Mouse (Mus musculus) activated CD4-positive, CD25-positive, alpha-beta regulatory T cell, adult 4 months (primary cell): ENCODE results near the gene Polr2i. TPM values are rescaled to one million over a fixed set of nuclear protein-coding genes. Genes with fewer than 3 reads are reported as not detected.

Experiments used
- ATAC-seq: one replicate; pipeline ENCODE4 v1.8.0; 2017
- polyA plus RNA-seq, 2 experiments: library from polyadenylated mRNA; unstranded; fragments of 100-300 nt; shearing (Covaris generic); gene quantifications; one replicate each; pipeline ENCODE4 v1.2.1; 2017

Gene Polr2i
- polyA plus RNA-seq, 2 experiments from 2014 or later: 43.3 to 55.7 TPM

DNA sequence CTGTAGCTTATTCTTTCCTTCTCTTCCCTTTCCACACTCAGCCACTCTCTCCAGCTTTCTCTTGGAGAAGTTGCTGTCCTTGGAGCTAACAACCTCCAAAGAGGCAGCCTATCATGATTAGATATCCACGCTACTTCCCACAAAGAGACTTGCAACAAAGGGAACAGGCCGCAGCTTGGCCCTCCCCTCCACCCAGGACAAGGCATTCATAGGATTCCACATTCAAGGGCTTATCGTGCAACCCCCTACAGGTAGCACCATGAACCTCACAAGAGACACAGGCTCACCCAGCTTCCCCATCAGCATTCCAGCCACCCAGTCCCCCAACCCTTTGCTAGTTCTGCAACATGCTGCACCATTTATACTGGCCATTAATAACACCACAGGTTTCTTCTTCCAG is 35.0 kb downstream of the Polr2i start:
- no peak for ATAC-seq

DNA sequence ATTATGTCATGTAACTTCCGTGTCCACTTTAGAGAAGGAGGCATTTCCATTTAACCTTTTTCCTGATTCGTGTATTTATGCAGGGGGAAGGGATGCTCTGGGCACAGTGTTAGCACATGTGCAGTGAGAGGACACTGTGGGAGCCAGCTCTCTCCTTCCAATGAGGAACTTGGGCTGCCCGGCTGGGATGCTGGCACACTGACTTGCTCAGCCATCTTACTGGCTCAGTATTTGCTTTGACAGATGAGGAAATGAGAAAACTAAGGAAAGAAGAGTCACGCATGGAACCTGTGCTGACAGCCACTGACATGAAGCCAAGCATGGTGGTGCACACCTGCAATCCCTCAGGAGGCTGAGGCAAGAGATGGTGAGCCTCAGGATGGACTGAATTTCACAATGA is 37.9 kb downstream of the Polr2i start:
- no peak for ATAC-seq

DNA sequence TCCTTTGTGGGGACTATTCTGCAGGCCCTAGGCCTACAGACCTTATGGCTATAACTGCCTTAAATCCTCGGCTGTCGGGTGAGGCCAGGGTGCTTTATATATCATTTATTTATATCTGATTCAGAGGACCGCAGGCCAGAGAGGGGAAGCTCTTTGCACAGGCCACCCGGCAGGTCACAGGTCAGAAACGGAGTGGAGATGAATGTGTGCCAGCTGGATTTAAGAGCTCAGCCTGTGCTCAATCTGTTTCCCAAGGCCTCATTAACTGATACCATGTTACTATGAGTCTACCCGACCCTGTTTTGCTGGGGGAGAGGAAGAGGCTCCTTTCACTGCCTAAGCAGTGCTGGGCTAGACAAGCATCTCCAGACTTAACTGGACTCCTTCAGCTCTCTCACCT is 42.6 kb downstream of the Polr2i start:
- no peak for ATAC-seq

DNA sequence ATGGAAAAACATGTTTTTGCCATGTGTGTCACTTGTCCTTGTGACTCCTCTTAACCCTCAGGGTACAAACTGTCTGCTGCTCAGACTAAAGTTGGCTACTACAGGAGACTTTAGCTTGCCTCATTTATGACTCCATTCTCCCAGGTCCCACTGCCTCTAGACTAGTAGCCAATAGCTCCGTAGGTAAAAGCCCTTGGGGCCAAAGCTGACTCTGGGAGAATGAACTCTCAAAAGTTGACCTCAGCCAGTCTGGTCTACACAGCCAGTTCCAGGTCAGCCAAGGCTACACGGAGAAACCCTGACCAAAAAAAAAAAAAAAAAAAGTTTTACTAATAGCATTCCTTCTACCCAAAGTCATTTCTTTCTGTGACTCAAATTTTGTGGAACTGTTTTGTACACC is 47.2 kb downstream of the Polr2i start:
- no peak for ATAC-seq

DNA sequence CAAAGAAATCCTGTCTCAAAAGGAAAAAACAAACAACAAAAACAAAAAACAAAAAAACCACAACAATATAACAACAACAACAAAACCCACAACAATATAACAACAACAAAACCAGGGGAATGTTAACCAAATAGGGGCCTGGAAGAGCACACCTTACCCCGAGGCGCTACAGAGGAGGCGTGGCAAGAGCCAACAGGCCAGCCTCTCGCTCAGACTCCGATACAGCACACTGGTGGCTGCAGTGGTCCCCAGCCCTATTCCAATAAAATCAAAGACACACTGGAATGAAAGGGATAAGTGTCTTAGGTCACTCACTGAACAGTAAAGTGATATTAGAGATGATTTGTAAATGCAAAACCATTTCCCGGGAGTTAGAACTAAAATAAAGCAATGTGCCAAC is 47.8 kb downstream of the Polr2i start:
- no peak for ATAC-seq

DNA sequence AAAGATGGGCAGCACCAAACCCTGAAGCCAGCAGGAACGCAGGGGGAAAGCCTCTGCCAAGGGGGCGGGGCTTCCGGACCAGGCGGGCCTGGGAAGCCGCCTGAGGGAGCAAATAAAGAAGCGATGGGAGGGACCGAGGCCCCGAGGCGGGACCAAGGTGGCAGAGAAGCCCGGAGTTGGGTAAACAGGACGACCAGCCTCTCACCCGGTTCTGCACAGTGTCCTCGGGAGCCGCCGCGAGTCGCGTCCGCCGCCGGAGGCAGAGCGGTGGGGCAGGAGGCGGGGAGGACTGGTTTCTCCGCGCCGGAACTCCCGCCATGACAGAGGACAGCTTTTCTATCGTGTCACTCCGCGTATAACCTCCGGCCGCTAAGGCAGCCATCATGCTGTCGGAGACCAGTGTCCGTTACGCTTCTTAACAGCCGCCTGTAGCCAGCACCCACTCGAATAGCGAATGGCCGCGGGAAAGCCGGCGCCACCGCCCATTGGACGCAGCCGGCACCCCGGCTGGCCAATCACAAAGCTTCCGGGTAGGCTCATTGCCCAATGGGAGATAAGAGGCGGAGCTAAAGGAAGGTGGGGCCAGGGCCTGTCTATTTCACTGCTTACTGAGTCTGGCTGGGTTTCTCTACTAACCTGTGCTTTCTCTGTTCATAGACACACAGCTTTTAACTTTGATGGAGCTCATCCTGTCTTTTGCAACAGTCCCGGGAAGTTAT is 48.4 kb downstream of the Polr2i start, which contains the start of the genes Thap8 and Wdr62:
Thap8 (plus strand) TSS at position 144 of the 719 bp plus-strand sequence.
Wdr62 (minus strand) TSS at position 469 of the 719 bp plus-strand sequence.
- ATAC-seq: peak; percentile 98

DNA sequence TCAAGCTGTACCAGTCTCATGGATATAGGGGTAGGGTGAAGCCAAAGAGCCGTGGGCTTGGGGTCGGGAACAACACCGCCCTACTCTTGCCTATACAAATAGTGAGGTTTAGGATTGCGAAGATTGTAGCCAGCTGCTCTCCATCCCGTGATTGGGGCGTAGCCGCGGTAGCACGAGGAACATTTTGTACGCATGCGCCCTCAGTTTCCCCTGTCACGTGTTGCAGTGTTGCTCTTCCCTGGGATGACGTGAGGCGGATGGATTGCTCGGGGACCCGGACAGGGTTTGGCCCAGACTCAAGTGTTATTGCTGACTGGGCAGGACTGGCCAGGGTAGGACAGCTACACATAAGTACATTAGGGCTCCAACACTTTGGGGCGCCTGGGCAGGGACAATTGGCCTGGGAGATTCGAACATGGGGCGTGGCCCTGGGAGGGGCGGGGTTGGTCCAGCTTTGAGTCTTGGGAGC is 49.0 kb downstream of the Polr2i start:
- ATAC-seq: peak; percentile 64

DNA sequence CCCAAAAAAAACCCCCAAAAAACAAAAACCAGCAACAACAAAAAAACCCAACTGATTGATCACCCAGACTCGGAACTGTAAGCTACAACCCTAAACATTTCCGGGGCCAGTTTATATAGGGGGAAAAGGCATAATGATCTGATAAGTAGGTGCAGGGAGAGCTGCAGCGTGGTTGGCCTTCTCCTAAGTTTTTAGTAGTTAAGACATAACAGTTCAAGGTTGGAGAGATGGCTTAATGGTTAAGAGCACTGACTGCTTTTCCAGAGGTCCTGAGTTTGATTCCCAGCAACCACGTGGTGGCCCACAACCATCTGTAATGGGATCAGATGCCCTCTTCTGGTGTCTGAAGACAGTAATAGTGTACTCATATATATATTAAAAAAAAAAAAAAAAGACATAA is 49.8 kb downstream of the Polr2i start:
- ATAC-seq: no peak

DNA sequence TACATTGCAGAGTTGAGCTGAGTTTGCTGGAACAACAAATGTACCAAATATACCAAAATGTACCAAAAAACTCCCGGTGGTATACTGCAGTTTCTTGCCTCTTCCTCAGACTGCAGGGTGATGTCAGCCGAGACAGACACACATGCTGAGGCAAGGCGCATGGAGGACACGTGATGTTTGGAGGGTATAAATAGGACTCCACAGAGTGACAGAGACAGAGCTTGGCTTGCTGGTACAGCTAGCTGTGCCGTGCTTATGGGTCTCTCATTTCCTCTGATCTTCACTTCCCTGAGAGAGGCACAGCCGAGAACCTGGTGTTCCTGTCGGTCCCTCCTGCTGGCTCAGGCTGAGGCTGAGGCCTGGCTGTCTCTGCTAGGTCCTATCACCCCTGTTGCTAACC is 51.0 kb downstream of the Polr2i start:
- no peak for ATAC-seq

Other genes starting within 250 kb of the Polr2i start
- 1 to 10 TPM; 1.0 to 1.5 TPM for gene Zfp568, start 248.0 kb upstream of the Polr2i start, polyA plus RNA-seq
- gene Zfp14, start 180.6 kb upstream of the Polr2i start, polyA plus RNA-seq: 1 to 10 TPM; 4.3 to 5.2 TPM
- 1 to 10 TPM; 4.9 to 5.5 TPM for gene Zfp82, start 159.0 kb upstream of the Polr2i start, polyA plus RNA-seq
- 1 to 10 TPM; 1.9 to 3.2 TPM for gene Gm26920, start 141.5 kb upstream of the Polr2i start, polyA plus RNA-seq
- gene Zfp566, start 141.4 kb upstream of the Polr2i start, polyA plus RNA-seq: 1 to 10 TPM; 8.4 to 9.9 TPM
- 10 to 100 TPM; 56.6 to 88.9 TPM for gene Zfp260, start 137.2 kb upstream of the Polr2i start, polyA plus RNA-seq
- gene Zfp382, start 110.0 kb upstream of the Polr2i start, polyA plus RNA-seq: 10 to 100 TPM; 11.8 to 13.4 TPM
- 10 to 100 TPM; 11.4 to 18.0 TPM for gene Zfp146, start 62.2 kb upstream of the Polr2i start, polyA plus RNA-seq
- gene Cox7a1, start 47.8 kb upstream of the Polr2i start, polyA plus RNA-seq: 1 to 10 TPM in 1 of 2 experiments, not detected in 1; 4.6 TPM
- 10 to 100 TPM; 72.6 to 76.3 TPM for gene Capns1, start 33.1 kb upstream of the Polr2i start, polyA plus RNA-seq
- gene Tbcb, start 324 bp downstream of the Polr2i start, polyA plus RNA-seq: 100 to 1,000 TPM; 124 to 138 TPM
- not detected for gene Ovol3, start 3.8 kb downstream of the Polr2i start, polyA plus RNA-seq
- gene Thap8, start 48.1 kb downstream of the Polr2i start, polyA plus RNA-seq: under 1 TPM; 0.33 to 0.48 TPM
- 1 to 10 TPM; 2.9 TPM for gene Wdr62, start 48.5 kb downstream of the Polr2i start, polyA plus RNA-seq
- 1 to 10 TPM; 3.8 to 5.2 TPM for gene Clip3, start 59.8 kb downstream of the Polr2i start, polyA plus RNA-seq
- 100 to 1,000 TPM; 121 to 130 TPM for gene Alkbh6, start 76.8 kb downstream of the Polr2i start, polyA plus RNA-seq
- gene Syne4, start 82.9 kb downstream of the Polr2i start, polyA plus RNA-seq: 1 to 10 TPM; 2.9 to 6.4 TPM
- gene E130208F15Rik, start 89.8 kb downstream of the Polr2i start, polyA plus RNA-seq: not detected
- gene Sdhaf1, start 91.9 kb downstream of the Polr2i start, polyA plus RNA-seq: 1 to 10 TPM; 4.2 to 8.5 TPM
- gene Lrfn3, start 130.8 kb downstream of the Polr2i start, polyA plus RNA-seq: not detected
- gene Tyrobp, start 181.8 kb downstream of the Polr2i start, polyA plus RNA-seq: 1 to 10 TPM in 1 of 2 experiments, not detected in 1; 8.1 TPM
- 100 to 1,000 TPM; 433 to 632 TPM for gene Hcst, start 187.9 kb downstream of the Polr2i start, polyA plus RNA-seq
- gene Nfkbid, start 189.8 kb downstream of the Polr2i start, polyA plus RNA-seq: 10 to 100 TPM; 36.5 to 41.2 TPM
- 1 to 10 TPM; 3.0 to 4.3 TPM for gene Aplp1, start 213.6 kb downstream of the Polr2i start, polyA plus RNA-seq
- not detected for gene Kirrel2, start 225.7 kb downstream of the Polr2i start, polyA plus RNA-seq
- gene Nphs1, start 226.4 kb downstream of the Polr2i start, polyA plus RNA-seq: under 1 TPM in 1 of 2 experiments, not detected in 1; 0.24 TPM